Mouse (Mus musculus): ENCODE data around the gene Il12rb1. TPM values are rescaled to one million over a fixed set of nuclear protein-coding genes. Genes with fewer than 3 reads are reported as not detected.

The Il12rb1 gene
- total RNA-seq, 2 experiments from 2014 or later = 0.56 to 0.87 TPM

- no peak for DNase-seq
These were observed 45.6 kb downstream of the Il12rb1 start for GRCm38 (mm10) chr8:70853863-70854262.

- no peak for DNase-seq
These were observed 47.8 kb downstream of the Il12rb1 start for GRCm38 (mm10) chr8:70856028-70856427.

GRCm38 (mm10) chr8:70856541-70857197, 48.4 kb downstream of the Il12rb1 start:
- DNase-seq = peak; percentile 74 to 79

GRCm38 (mm10) chr8:70857516-70857915, 49.3 kb downstream of the Il12rb1 start:
- no peak for DNase-seq

GRCm38 (mm10) chr8:70862824-70863641, 54.8 kb downstream of the Il12rb1 start, which contains the start of gene Kcnn1:
Kcnn1 (minus strand) TSS chr8:70863258.
- DNase-seq = no peak

- no peak for DNase-seq
These were observed 55.9 kb downstream of the Il12rb1 start for GRCm38 (mm10) chr8:70863956-70864711.

- peak; percentile 40 to 42 for DNase-seq
These were observed 56.5 kb downstream of the Il12rb1 start for GRCm38 (mm10) chr8:70864712-70865221.

GRCm38 (mm10) chr8:70865350-70866000, 57.2 kb downstream of the Il12rb1 start:
- DNase-seq = peak; percentile 99

- no peak for DNase-seq
These were observed 57.8 kb downstream of the Il12rb1 start for GRCm38 (mm10) chr8:70866001-70866520.

GRCm38 (mm10) chr8:70866566-70866965, 58.3 kb downstream of the Il12rb1 start:
- DNase-seq = no peak

GRCm38 (mm10) chr8:70868559-70869198, 60.4 kb downstream of the Il12rb1 start:
- DNase-seq = no peak

GRCm38 (mm10) chr8:70869199-70869571, 60.9 kb downstream of the Il12rb1 start:
- DNase-seq = no peak

- DNase-seq = peak; percentile 66 to 71
These were observed 61.4 kb downstream of the Il12rb1 start for GRCm38 (mm10) chr8:70869601-70870041.

Small RNA genes lying within 50 kb of the gene (microRNA-seq; reads per million reads assigned to microRNA genes)
- gene Mir7240 = 56.5 to 61.2 reads per million in 2 experiments

Other genes with a start within 250 kb of the Il12rb1 start
- gene Isyna1, start 214.1 kb upstream of the Il12rb1 start, total RNA-seq (2021) = 10 to 100 TPM; 42.9 to 54.3 TPM
- 100 to 1,000 TPM; 276 to 279 TPM for gene Ssbp4, start 199.6 kb upstream of the Il12rb1 start, total RNA-seq (2021)
- gene Lrrc25, start 192.3 kb upstream of the Il12rb1 start, total RNA-seq (2021) = 1 to 10 TPM in 1 of 2 experiments, under 1 TPM in 1; 0.33 to 1.0 TPM
- not detected for gene Gdf15, start 176.0 kb upstream of the Il12rb1 start, total RNA-seq (2021)
- gene Pgpep1, start 148.1 kb upstream of the Il12rb1 start, total RNA-seq (2021) = 10 to 100 TPM; 23.1 TPM
- 10 to 100 TPM; 60.3 to 68.5 TPM for gene Lsm4, start 135.2 kb upstream of the Il12rb1 start, total RNA-seq (2021)
- gene Jund, start 109.5 kb upstream of the Il12rb1 start, total RNA-seq (2021) = 100 to 1,000 TPM; 157 to 183 TPM
- gene Iqcn, start 105.0 kb upstream of the Il12rb1 start, total RNA-seq (2021) = under 1 TPM; 0.08 to 0.10 TPM
- not detected for gene Gm3336, start 89.9 kb upstream of the Il12rb1 start, total RNA-seq (2021)
- 1 to 10 TPM; 1.5 to 2.4 TPM for gene Pde4c, start 84.7 kb upstream of the Il12rb1 start, total RNA-seq (2021)
- gene Rab3a, start 53.8 kb upstream of the Il12rb1 start, total RNA-seq (2021) = 100 to 1,000 TPM; 729 to 765 TPM
- gene Mpv17l2, start 47.5 kb upstream of the Il12rb1 start, total RNA-seq (2021) = 10 to 100 TPM; 34.3 to 35.8 TPM
- 100 to 1,000 TPM; 153 to 158 TPM for gene Pik3r2, start 31.7 kb upstream of the Il12rb1 start, total RNA-seq (2021)
- 100 to 1,000 TPM; 452 to 459 TPM for gene Mast3, start 3.4 kb upstream of the Il12rb1 start, total RNA-seq (2021)
- 10 to 100 TPM; 18.5 to 25.6 TPM for gene Arrdc2, start 31.3 kb downstream of the Il12rb1 start, total RNA-seq (2021)
- 10 to 100 TPM; 16.9 to 17.7 TPM for gene Kcnn1, start 54.8 kb downstream of the Il12rb1 start, total RNA-seq (2021)
- 10 to 100 TPM; 83.4 to 95.4 TPM for gene Ccdc124, start 65.5 kb downstream of the Il12rb1 start, total RNA-seq (2021)
- gene Slc5a5, start 84.3 kb downstream of the Il12rb1 start, total RNA-seq (2021) = 1 to 10 TPM; 8.1 to 8.9 TPM
- 100 to 1,000 TPM; 659 to 685 TPM for gene Rpl18a, start 89.0 kb downstream of the Il12rb1 start, total RNA-seq (2021)
- gene Map1s, start 97.5 kb downstream of the Il12rb1 start, total RNA-seq (2021) = 10 to 100 TPM; 87.3 to 89.7 TPM

Measured in layer of hippocampus, postnatal 36 days (tissue).